In genomic region chr9:67302386-67302989, GRCm38 (mm10) we compare ENCODE assay signal across 11 mouse cellular contexts.
DNase-seq lines count a peak whose midpoint lies in the region; ATAC-seq lines count a peak whose summit lies in the region.
"Had no signal": no experiment of that assay in that cellular context is flagged by ENCODE, and none has a peak within 500 bp of the region (broad histone marks: within the 10 kb centered on the region; RNA-seq: fewer than 3 reads in every experiment).

No protein-coding gene starts in this region.

- intact Hi-C loops in left cerebral cortex, postnatal 4 days (cut with DNase I), result no loop called here
- intact Hi-C loops in left cerebral cortex, postnatal 36 days (cut with DNase I), result no loop called here

- ATAC-seq in megakaryocyte, adult 5-6 weeks (ENCODE audit: poor library complexity, severe bottlenecking), result peak; percentile 71
- ATAC-seq: CD4-positive, CD25-positive, alpha-beta regulatory T cell, adult 4 months; midbrain, embryonic 15.5 days had no signal

- peak; percentile 57 for DNase-seq in kidney, adult 11 months
- DNase-seq in kidney, postnatal 10 days, result no peak
- peak; percentile 23 for DNase-seq in left cerebral cortex, postnatal 4 days
- DNase-seq in left cerebral cortex, postnatal 36 days (ENCODE audit: low spot score in 2 of 2), result no peak
- DNase-seq in cerebellum, adult 9-10 months, result peak; percentile 28
- no peak for DNase-seq in embryo, embryonic 10.5 days (ENCODE audit: low spot score)
- DNase-seq in frontal cortex, postnatal 25 days (ENCODE audit: low spot score in 2 of 2), result no peak
- DNase-seq: thymus, postnatal 36 days had no signal

Comparison
In these comparisons a context has a peak if more than half of its experiments do, and no peak if none do; other contexts are left out.
1. DNase-seq: peak in kidney, adult 11 months (single experiment), left cerebral cortex, postnatal 4 days (single experiment) and cerebellum, adult 9-10 months (single experiment); none in kidney, postnatal 10 days (single experiment), left cerebral cortex, postnatal 36 days (0 of 2), embryo, embryonic 10.5 days (single experiment) and frontal cortex, postnatal 25 days (0 of 2).